7 mouse cellular contexts compared by ENCODE assay signal in the genomic region with DNA sequence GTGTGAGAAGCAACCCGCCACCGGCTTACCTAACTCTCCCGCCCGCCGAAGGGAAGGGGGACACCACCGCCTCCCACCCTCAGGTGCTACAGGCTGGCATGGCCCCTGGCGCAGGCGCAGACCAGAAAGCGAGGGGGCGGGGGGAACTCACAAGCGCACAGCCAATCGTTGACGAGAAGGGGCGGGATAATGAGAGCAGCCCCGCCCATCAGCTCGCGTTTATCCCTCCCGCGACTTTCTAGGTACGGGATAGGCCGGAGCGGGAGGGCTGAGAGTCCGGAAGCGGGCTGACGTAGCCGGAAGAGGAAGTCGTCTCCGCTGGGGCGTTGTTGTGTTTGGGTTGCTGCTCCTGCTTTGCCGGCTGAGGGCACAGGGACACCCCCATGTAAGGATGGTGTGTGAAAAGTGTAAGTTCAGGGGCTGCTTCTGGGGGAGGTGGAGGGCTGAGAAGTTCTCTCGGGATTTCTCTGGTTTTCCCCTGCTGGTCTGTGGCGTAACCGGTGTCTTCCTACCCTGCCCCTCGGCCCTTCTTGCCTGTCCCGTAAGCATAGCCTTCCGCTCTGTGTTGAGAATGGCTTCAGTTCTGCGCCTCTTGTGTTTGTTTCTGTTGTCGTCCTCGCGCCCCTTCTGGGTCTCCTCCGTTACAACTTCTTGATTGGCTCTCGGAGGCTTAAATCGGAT. TPM values are rescaled to one million over a fixed set of nuclear protein-coding genes. Genes with fewer than 3 reads are reported as not detected.
A peak's percentile ranks its signal among the peaks of the same experiment; 100 is the strongest.
DNase-seq lines count a peak whose midpoint lies in the region; ATAC-seq lines count a peak whose summit lies in the region.

Pigf (minus strand) TSS at position 138 of the 681 bp plus-strand sequence.
Cript (plus strand) TSS at position 282 of the 681 bp plus-strand sequence.

- H3K27me3 ChIP-seq in embryonic facial prominence, embryonic 11.5 days (ENCODE audit: control insufficient read depth, insufficient read depth, low read length) = no peaks in the 10 kb centered on the region
- H3K27me3 ChIP-seq in limb, embryonic 10.5 days (ENCODE audit: low read depth, poor library complexity, severe bottlenecking) = no peaks in the 10 kb centered on the region
- H3K27me3 ChIP-seq in midbrain, embryonic 13.5 days = no peaks in the 10 kb centered on the region

- H3K4me1 ChIP-seq in embryonic facial prominence, embryonic 11.5 days (ENCODE audit: control insufficient read depth, insufficient read depth, low read length) = 0 out of 2 replicates have a peak, but pooled peaks cover 2% of the 10 kb centered on the region
- peaks cover 14% of the 10 kb centered on the region for H3K4me1 ChIP-seq in limb, embryonic 10.5 days
- H3K4me1 ChIP-seq in midbrain, embryonic 13.5 days (replicated peaks) = peaks cover 19% of the 10 kb centered on the region

- no peak within 1 kb of the TSS; the same call in 1 of the 2 replicates for H3K27ac ChIP-seq in embryonic facial prominence, embryonic 11.5 days (replicated peaks; ENCODE audit: low read depth, low read length)
- H3K27ac ChIP-seq in limb, embryonic 10.5 days = peak within 1 kb of the TSS; percentile 79
- H3K27ac ChIP-seq in midbrain, embryonic 13.5 days = peak within 1 kb of the TSS; percentile 27; the same call in 1 of the 2 replicates

- peak within 1 kb of the TSS; percentile 91 for H3K4me3 ChIP-seq in embryonic facial prominence, embryonic 11.5 days (ENCODE audit: low read depth, low read length)
- H3K4me3 ChIP-seq in limb, embryonic 10.5 days = peak within 1 kb of the TSS; percentile 91
- peak within 1 kb of the TSS; percentile 66 for H3K4me3 ChIP-seq in midbrain, embryonic 13.5 days (replicated peaks)

- H3K36me3 ChIP-seq in embryonic facial prominence, embryonic 11.5 days (replicated peaks; ENCODE audit: control insufficient read depth, insufficient read depth, low read depth, low read length) = no peaks in the 10 kb centered on the region; the same call in 1 of the 2 replicates
- H3K36me3 ChIP-seq in limb, embryonic 10.5 days = peaks cover 31% of the 10 kb centered on the region
- H3K36me3 ChIP-seq in midbrain, embryonic 13.5 days = peaks cover 22% of the 10 kb centered on the region

- ATAC-seq in embryonic facial prominence, embryonic 11.5 days (replicated peaks; ENCODE audit: insufficient number of reproducible peaks, low FRiP score, low TSS enrichment, low read depth) = peak; percentile 99
- ATAC-seq in granulocyte monocyte progenitor cell, adult 5-6 weeks (replicated peaks; ENCODE audit: poor library complexity, severe bottlenecking) = peak; percentile 95
- peak; percentile 100 for ATAC-seq in midbrain, embryonic 13.5 days

- peak within 1 kb of the TSS; percentile 69 for H3K9ac ChIP-seq in embryonic facial prominence, embryonic 11.5 days (replicated peaks; ENCODE audit: low read length)
- H3K9ac ChIP-seq in midbrain, embryonic 13.5 days (replicated peaks) = peak within 1 kb of the TSS; percentile 82

- DNase-seq in adrenal gland, postnatal 14 days = peak; percentile 99
- DNase-seq in embryonic facial prominence, embryonic 11.5 days (ENCODE audit: low spot score) = peak; percentile 100
- peak; percentile 98 for DNase-seq in kidney, adult 11 months
- DNase-seq in limb, embryonic 10.5 days (ENCODE audit: low spot score) = peak; percentile 96
- peak; percentile 95 for DNase-seq in spleen, adult 12 weeks (ENCODE audit: low spot score)

- no peaks in the 10 kb centered on the region for H3K9me3 ChIP-seq in embryonic facial prominence, embryonic 11.5 days (replicated peaks; ENCODE audit: control insufficient read depth, low read length)
- no peaks in the 10 kb centered on the region for H3K9me3 ChIP-seq in limb, embryonic 10.5 days (replicated peaks)
- no peaks in the 10 kb centered on the region for H3K9me3 ChIP-seq in midbrain, embryonic 13.5 days

- peak within 1 kb of the TSS; percentile 85 for H3K4me2 ChIP-seq in embryonic facial prominence, embryonic 11.5 days (ENCODE audit: low read depth, low read length)
- peak within 1 kb of the TSS; percentile 97 for H3K4me2 ChIP-seq in midbrain, embryonic 13.5 days (replicated peaks)

- under 1% methylated on average over 43 of the region's 43 CpGs for WGBS in embryonic facial prominence, embryonic 11.5 days
- WGBS in limb, embryonic 10.5 days = under 1% methylated on average over 43 of the region's 43 CpGs
- under 1% methylated on average over 43 of the region's 43 CpGs for WGBS in midbrain, embryonic 13.5 days

RNA-seq across cellular contexts. Expression of gene Pigf, which starts in this region (rescaled TPM):
- total RNA-seq in adrenal gland, postnatal 14 days (2021) = 9.8 and 13.0 TPM in 2 replicates
- 39.9 and 49.1 TPM in 2 replicates for polyA plus RNA-seq in embryonic facial prominence, embryonic 11.5 days (2014; fragmentation: Nextera tagmentation; extraction: Ambion mirVana)
- 13.8 and 17.0 TPM in 2 replicates for total RNA-seq in granulocyte monocyte progenitor cell, adult 5-6 weeks (2014; fragmentation: Nextera tagmentation)
- 22.3 and 25.0 TPM in 2 replicates for total RNA-seq in granulocyte monocyte progenitor cell, adult 5-6 weeks (2017)
- 32.7 and 44.3 TPM in 2 replicates for polyA plus RNA-seq in limb, embryonic 10.5 days (2016; fragmentation: Nextera tagmentation; extraction: Ambion mirVana)
- 37.1 and 38.4 TPM in 2 replicates for polyA plus RNA-seq in midbrain, embryonic 13.5 days (2015; fragmentation: Nextera tagmentation; extraction: Ambion mirVana)

RNA-seq across cellular contexts. Expression of gene Cript, which starts in this region (rescaled TPM):
- total RNA-seq in adrenal gland, postnatal 14 days (2021) = 54.2 and 55.5 TPM in 2 replicates
- 185 and 191 TPM in 2 replicates for polyA plus RNA-seq in embryonic facial prominence, embryonic 11.5 days (2014; fragmentation: Nextera tagmentation; extraction: Ambion mirVana)
- total RNA-seq in granulocyte monocyte progenitor cell, adult 5-6 weeks (2014; fragmentation: Nextera tagmentation) = 75.0 and 82.0 TPM in 2 replicates
- 57.9 and 68.6 TPM in 2 replicates for total RNA-seq in granulocyte monocyte progenitor cell, adult 5-6 weeks (2017)
- 135 and 136 TPM in 2 replicates for polyA plus RNA-seq in limb, embryonic 10.5 days (2016; fragmentation: Nextera tagmentation; extraction: Ambion mirVana)
- 237 and 269 TPM in 2 replicates for polyA plus RNA-seq in midbrain, embryonic 13.5 days (2015; fragmentation: Nextera tagmentation; extraction: Ambion mirVana)
